Mouse (Mus musculus) thymus, postnatal 10 days (tissue): ENCODE data around the gene Gm8094.
"Not testable (repeated sequence)": the region's sequence is repeated elsewhere in the genome, so short reads cannot be mapped to it uniquely, and the experiment has no call there.

Experiments
- DNase-seq, 2 experiments: peaks; one replicate each; pipeline ENCODE4 v3.0.0; 2021; ENCODE audit warnings: low spot score in 2 of 2

Gm8094 gene

DNA sequence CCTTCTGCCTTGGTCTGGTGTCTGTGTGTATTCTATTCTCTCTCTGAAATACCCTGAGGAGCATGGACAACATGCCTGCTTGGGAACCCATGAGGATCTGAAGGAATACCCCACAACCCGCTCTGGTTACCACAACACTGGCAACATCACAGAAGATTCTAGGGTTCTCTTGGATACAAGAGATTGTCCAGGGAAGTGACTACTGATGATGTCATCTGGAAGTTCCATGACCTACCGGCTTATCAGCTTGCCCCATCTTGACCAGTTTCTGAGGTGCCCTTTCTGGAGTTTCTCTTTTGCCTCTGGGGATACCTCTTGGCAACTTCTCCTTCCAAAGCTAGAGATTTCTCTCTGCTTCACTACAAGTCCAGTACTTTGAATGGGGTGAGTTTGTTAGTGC, at the start of gene Gm8094:
Gene Gm8094 (minus strand): TSS at position 101 of the 400 bp plus-strand sequence.
- not testable (repeated sequence) for DNase-seq

DNA sequence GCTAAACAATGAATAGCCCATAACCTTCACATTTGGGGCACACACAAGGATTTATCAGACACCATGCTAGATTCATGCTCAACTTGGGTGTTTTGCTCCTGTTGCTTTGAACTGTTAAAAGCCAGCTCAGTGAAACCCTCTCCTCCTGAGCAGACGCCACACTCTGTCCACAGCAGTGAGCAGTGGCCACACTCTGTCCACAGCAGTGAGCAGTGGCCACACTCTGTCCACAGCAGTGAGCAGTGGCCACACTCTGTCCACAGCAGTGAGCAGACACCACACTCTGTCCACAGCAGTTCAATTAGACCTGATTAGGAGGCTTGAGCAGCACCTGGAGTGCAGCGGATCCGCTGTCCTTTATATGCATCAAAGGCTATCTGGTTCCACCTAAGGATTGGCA, 43.2 kb upstream of the Gm8094 start:
- DNase-seq = not testable (repeated sequence)

GRCm38 (mm10) chr14:43100301-43100700, 23.9 kb upstream of the Gm8094 start, which contains the start of gene Gm8104:
TSS of gene Gm8104 (plus strand) at chr14:43100601.
- not testable (repeated sequence) for DNase-seq

GRCm38 (mm10) chr14:43089103-43089919, 12.9 kb upstream of the Gm8094 start:
- not testable (repeated sequence) for DNase-seq

DNA sequence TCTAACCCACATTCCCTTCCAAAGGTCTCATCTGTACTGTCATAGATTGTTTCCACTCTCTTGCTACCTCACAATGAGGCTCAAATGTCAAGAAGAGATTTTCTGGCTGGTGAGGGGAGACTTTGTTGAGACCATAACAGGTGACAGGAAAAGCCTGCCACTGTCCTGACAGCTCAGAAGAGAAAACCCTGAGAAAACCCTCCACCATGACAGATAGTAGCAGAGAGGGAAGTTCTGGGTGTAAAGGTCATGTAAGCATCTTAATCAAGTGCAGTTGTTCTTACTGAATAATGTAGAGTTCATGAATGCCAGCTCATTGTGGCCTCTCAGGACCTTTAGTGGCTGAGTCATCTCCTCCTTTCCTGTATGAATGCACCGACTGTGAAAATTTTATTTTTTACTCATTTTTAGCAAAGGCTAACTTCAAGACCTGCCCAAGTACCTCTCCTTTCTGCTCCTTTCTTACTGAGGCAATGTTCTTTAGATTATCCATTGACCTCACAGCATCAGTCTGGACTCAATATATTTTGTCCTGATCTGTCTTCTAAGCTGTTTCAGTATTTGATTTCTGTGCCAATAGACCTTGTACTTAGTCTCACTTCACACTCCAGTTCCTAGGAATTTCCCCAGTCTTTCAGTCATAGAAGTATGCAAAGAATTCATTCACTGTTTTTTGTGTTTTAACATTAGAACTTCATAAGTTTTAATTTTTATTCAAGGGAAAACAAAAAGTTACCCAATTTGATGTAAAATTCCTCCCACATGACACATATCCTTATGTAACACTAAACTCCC, 8.7 kb upstream of the Gm8094 start:
- not testable (repeated sequence) for DNase-seq

GRCm38 (mm10) chr14:43060179-43060578, 16.3 kb downstream of the Gm8094 start:
- DNase-seq = not testable (repeated sequence)

DNA sequence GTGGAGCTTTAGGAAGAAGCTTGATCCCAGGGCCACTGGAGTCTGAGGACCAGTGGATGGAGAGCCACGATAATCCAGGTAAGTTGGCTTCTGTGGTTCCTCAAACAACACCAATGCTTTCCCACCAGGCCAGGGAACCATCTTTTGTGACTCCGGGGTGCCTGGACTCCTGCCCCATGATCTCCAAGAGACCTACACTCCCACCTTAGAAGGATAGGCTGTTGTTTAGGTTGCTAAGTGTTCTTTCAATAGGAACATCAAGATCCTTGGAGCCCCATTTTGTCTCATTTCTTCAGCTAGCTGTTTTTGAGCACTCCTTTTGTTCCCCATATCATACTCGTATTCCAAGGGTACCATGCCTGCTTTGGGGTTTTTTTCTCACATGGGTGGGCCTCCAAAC, 18.4 kb downstream of the Gm8094 start:
- not testable (repeated sequence) for DNase-seq
